Mouse (Mus musculus): ENCODE measurements around the gene Prl2c3. TPM values are rescaled to one million over a fixed set of nuclear protein-coding genes. Genes with fewer than 3 reads are reported as not detected.
"Not testable (repeated sequence)": the region's sequence is repeated elsewhere in the genome, so short reads cannot be mapped to it uniquely, and the experiment has no call there.

Gene Prl2c3
- not detected in 2 replicates for polyA plus RNA-seq (2012; rRNA removed)

DNA sequence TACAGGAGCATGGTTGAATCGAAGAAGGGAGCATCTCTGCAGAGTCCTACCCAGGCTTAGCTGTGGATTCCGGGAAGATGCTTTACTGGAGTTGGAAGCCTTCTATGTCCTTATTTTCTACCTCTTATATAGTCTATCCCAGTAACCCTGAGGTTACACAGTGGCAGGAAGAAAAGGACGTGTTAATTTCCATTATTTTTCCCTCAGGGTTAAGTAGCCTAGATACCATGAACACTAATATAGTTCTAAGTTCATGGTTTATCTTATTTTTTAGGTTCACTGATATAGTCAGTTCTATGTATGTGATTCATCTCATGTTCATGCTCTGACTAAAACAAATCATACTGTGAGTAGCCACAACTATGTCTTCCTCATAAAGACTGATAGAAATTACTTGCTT, at the start of gene Prl2c3:
Prl2c3 (minus strand) TSS at position 101 of the 400 bp plus-strand sequence.
- H3K36me3 ChIP-seq (ENCODE audit: control insufficient read depth, insufficient read depth, low read length); H3K27ac ChIP-seq (ENCODE audit: control insufficient read depth, insufficient read depth, low read depth, low read length); H3K4me1 ChIP-seq (ENCODE audit: control insufficient read depth, insufficient read depth, low read length); H3K4me3 ChIP-seq (ENCODE audit: control insufficient read depth, low read depth, low read length); H3K27me3 ChIP-seq (ENCODE audit: control insufficient read depth, insufficient read depth, low read length): not testable (repeated sequence)

DNA sequence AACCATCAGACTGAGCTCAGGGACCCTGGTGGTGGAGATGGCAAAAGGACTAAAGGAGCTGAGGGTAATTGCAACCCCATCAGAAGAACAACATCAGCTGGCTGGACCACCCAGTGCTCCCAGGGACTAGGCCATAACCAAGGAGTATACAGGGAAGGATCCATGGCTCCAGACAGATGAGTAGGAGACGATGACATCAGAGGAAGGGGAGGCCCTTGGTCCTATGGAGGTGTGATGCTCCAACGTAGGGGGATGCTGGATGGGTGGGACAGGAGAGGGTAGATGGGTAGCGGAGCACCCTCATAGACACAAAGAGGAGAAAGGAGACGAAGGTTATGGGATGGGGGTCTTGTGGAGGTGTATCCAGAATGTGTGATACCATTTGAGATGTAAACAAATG, 48.4 kb upstream of the Prl2c3 start:
- H3K36me3 ChIP-seq (ENCODE audit: control insufficient read depth, insufficient read depth, low read length); H3K4me1 ChIP-seq (ENCODE audit: control insufficient read depth, insufficient read depth, low read length); H3K4me3 ChIP-seq (ENCODE audit: control insufficient read depth, low read depth, low read length); H3K27ac ChIP-seq (ENCODE audit: control insufficient read depth, insufficient read depth, low read depth, low read length); H3K27me3 ChIP-seq (ENCODE audit: control insufficient read depth, insufficient read depth, low read length): not testable (repeated sequence)

DNA sequence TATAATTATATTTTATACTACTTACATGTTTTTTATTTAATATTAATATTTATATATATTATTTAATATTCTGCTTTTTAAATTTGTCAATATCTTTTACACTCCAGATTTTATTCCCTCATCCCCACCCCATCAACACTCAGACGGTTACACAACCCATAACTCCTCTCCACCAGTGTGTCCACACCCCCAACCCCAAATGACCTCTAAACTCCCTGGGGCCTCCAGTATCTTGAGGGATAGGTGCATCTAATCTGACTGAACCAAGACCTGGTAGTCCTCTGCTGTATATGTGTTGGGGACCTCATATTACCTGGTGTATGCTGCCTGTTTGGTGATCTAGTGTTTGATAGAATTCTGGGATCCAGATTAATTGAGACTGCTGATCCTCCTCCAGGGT, 44.8 kb upstream of the Prl2c3 start:
- not testable (repeated sequence) for H3K27me3 ChIP-seq (ENCODE audit: control insufficient read depth, insufficient read depth, low read length); H3K27ac ChIP-seq (ENCODE audit: control insufficient read depth, insufficient read depth, low read depth, low read length); H3K4me1 ChIP-seq (ENCODE audit: control insufficient read depth, insufficient read depth, low read length); H3K36me3 ChIP-seq (ENCODE audit: control insufficient read depth, insufficient read depth, low read length); H3K4me3 ChIP-seq (ENCODE audit: control insufficient read depth, low read depth, low read length)

DNA sequence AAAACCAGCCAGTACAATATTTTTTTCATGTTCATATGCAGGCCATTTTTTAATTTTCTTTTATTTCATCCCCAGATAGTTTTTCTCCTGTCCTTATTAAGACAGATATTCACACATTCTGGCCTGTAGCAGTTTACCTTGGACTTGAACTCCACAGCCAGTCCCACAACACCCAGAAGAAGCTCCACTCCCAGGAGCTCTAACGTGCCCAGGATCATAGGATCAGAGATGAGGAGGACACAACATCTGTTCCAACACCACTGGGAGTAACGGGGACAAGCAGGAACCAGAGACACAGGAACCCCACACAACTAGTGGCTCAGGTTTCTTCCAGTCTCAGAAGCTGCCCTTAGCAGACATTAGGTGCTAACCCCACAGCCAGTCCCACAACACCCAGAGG, 37.7 kb upstream of the Prl2c3 start:
- H3K4me1 ChIP-seq (ENCODE audit: control insufficient read depth, insufficient read depth, low read length); H3K4me3 ChIP-seq (ENCODE audit: control insufficient read depth, low read depth, low read length); H3K27ac ChIP-seq (ENCODE audit: control insufficient read depth, insufficient read depth, low read depth, low read length); H3K36me3 ChIP-seq (ENCODE audit: control insufficient read depth, insufficient read depth, low read length); H3K27me3 ChIP-seq (ENCODE audit: control insufficient read depth, insufficient read depth, low read length): not testable (repeated sequence)

DNA sequence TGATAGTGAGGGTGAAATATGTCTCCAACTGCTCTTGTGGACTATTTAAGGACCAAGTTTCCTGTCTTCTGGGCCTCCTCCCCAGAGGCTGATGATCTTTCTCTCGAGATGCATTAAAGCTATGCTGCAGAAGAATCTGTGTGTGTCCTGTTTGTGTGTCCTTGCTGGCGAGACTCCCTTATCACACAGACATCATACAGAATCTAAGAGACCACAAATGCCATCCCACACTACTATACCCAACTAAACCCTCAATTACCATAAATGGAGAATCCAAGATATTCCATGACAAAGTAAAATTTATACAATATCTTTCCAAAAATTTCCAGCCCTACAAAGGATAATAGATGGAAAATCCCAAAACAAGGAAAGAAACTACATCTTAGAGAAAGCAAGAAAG, 31.9 kb upstream of the Prl2c3 start:
- Histone ChIP-seq H3K27ac (ENCODE audit: control insufficient read depth, insufficient read depth, low read depth, low read length) (no peak overlapping the region), H3K4me3 (ENCODE audit: control insufficient read depth, low read depth, low read length) (no peak overlapping the region), H3K4me1 (ENCODE audit: control insufficient read depth, insufficient read depth, low read length) (no peaks in the 10 kb centered on the region), H3K36me3 (ENCODE audit: control insufficient read depth, insufficient read depth, low read length) (no peaks in the 10 kb centered on the region), H3K27me3 (ENCODE audit: control insufficient read depth, insufficient read depth, low read length) (no peaks in the 10 kb centered on the region)
- TF ChIP-seq POLR2A (IDR thresholded peaks at IDR 0.05; ENCODE audit: control insufficient read depth, low read depth, low read length) = no peak
- no peak for TF ChIP-seq CTCF (IDR thresholded peaks at IDR 0.05; ENCODE audit: control insufficient read depth, insufficient read depth, insufficient replicate concordance, low read depth, low read length)

DNA sequence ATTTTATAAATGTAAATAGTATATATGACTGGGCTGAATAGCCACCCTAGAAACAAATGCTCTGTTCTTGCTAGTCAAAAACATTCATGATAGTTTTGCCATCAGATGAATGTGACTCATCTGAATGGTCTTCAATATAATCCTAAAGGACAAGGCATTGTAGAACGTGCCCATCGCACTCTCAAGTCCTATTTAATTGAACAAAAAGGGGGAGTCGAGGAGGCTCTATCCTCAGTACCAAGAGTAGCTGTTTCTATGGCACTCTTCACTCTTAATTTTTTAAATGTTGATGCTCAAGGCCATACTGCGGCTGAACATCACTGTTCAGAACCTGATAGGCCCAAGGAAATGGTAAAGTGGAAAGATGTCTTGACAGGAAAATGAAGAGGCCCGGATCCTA, 29.2 kb upstream of the Prl2c3 start:
- H3K36me3 ChIP-seq (ENCODE audit: control insufficient read depth, insufficient read depth, low read length) = no peaks in the 10 kb centered on the region
- H3K4me1 ChIP-seq (ENCODE audit: control insufficient read depth, insufficient read depth, low read length) = no peaks in the 10 kb centered on the region
- H3K4me3 ChIP-seq (ENCODE audit: control insufficient read depth, low read depth, low read length) = no peak overlapping the region
- H3K27me3 ChIP-seq (ENCODE audit: control insufficient read depth, insufficient read depth, low read length) = no peaks in the 10 kb centered on the region
- TF ChIP-seq POLR2A (IDR thresholded peaks at IDR 0.05; ENCODE audit: control insufficient read depth, low read depth, low read length) (no peak), CTCF (IDR thresholded peaks at IDR 0.05; ENCODE audit: control insufficient read depth, insufficient read depth, insufficient replicate concordance, low read depth, low read length) (no peak)
- H3K27ac ChIP-seq (ENCODE audit: control insufficient read depth, insufficient read depth, low read depth, low read length) = no peak overlapping the region

DNA sequence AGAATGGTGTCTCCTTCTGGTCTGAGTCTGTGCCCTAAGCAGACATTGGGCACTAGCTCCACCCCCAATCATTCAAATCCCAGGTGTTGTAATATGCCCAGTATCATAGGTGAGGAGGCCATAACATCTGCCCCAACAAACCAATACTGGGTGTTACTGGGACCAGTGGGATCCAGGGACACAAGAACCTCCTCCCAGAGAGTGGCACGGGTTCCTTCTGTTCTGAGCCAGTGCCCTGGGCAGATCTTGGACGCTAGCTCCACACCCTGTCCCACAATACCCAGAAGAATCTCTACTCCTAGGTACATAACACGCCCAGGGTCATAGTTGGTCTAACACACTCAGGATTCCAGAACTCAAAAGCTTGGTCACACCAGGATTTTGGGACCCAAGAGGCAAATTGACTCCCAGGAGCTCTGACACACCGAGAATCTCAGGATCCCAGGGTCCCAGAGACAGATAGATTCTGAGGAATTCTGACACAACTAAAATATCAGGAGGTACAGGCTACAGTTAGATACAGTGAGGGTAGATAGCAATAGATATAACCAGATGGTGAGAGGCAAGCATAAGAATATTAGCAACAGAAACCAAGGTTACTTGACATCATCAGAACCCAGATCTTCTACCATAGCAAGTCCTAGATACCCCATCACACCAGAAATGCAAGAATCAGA, 24.8 kb upstream of the Prl2c3 start:
- not testable (repeated sequence) for H3K27ac ChIP-seq (ENCODE audit: control insufficient read depth, insufficient read depth, low read depth, low read length); H3K36me3 ChIP-seq (ENCODE audit: control insufficient read depth, insufficient read depth, low read length); H3K27me3 ChIP-seq (ENCODE audit: control insufficient read depth, insufficient read depth, low read length); H3K4me3 ChIP-seq (ENCODE audit: control insufficient read depth, low read depth, low read length); H3K4me1 ChIP-seq (ENCODE audit: control insufficient read depth, insufficient read depth, low read length)

DNA sequence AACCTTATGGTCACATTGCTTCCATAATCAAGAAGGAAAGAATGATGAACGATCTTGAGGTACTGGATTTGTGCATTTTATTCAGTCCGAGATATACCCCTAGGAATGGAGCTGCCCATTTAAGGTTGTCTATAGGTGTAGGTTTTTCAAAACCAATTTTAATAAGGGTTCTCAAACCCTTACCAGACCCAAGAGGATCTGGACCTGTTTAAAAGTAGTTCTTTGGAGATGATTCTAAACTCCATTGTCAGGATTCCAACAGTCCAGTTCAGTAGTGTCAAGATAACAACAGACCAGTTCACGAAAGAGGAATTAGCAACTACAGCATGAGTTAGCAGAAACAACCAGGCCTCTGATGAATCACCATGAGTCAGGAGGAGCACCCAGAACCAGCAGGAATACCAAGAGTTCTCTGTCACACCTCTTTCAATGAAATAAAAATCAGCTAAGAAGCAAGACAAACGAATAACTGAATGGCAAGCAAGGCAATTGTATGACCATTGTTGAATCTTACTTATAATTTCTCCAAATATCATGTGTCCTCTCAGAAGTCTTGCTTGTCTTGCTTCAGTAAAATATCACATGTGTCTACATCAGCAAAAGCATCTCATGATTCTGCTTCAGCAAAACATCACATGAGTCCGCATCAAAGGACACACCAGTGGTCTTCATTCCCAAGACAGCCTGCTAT, 14.0 kb upstream of the Prl2c3 start:
- H3K4me3 ChIP-seq (ENCODE audit: control insufficient read depth, low read depth, low read length); H3K4me1 ChIP-seq (ENCODE audit: control insufficient read depth, insufficient read depth, low read length); H3K27me3 ChIP-seq (ENCODE audit: control insufficient read depth, insufficient read depth, low read length); H3K27ac ChIP-seq (ENCODE audit: control insufficient read depth, insufficient read depth, low read depth, low read length); H3K36me3 ChIP-seq (ENCODE audit: control insufficient read depth, insufficient read depth, low read length): not testable (repeated sequence)
